Mouse (Mus musculus): ENCODE data around the gene Bloc1s5. TPM values are rescaled to one million over a fixed set of nuclear protein-coding genes. Genes with fewer than 3 reads are reported as not detected.
"Not testable (repeated sequence)": the region's sequence is repeated elsewhere in the genome, so short reads cannot be mapped to it uniquely, and the experiment has no call there.

Gene Bloc1s5
- polyA plus RNA-seq, 1 experiment from 2014 or later = 10.5 TPM

DNA sequence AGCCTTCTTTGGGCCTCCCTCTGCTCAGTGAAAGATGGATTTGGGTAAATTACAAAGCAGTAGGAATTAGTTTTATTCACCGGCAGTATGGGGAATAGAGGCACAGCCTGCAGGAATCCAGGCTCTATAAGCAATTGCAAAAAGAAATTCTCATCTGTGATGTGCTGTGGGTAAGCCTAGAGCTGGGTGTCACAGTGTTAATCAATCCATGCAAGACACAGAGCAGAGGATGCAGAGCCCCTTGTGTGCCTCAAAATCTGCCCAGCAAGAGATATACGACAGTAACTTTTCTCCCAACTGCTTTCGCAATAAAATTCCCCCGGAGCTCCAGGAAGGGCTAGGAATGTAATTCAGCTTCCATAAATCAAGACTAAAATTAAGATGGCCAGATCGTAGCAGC is 6.5 kb upstream of the Bloc1s5 start:
- H3K4me2 ChIP-seq = no peak overlapping the region
- H3K27me3 ChIP-seq = no peaks in the 10 kb centered on the region
- no peak for ATAC-seq (ENCODE audit: insufficient read depth)
- no peaks in the 10 kb centered on the region for H3K4me1 ChIP-seq (replicated peaks)
- H3K36me3 ChIP-seq (replicated peaks) = peaks cover 37% of the 10 kb centered on the region
- 82% methylated on average over 5 of the region's 5 CpGs for WGBS (ENCODE audit: insufficient replicate concordance)
- no peak overlapping the region for H3K27ac ChIP-seq (replicated peaks)
- H3K9ac ChIP-seq = no peak overlapping the region
- no peak overlapping the region for H3K4me3 ChIP-seq (replicated peaks)
- H3K9me3 ChIP-seq (replicated peaks) = no peaks in the 10 kb centered on the region

DNA sequence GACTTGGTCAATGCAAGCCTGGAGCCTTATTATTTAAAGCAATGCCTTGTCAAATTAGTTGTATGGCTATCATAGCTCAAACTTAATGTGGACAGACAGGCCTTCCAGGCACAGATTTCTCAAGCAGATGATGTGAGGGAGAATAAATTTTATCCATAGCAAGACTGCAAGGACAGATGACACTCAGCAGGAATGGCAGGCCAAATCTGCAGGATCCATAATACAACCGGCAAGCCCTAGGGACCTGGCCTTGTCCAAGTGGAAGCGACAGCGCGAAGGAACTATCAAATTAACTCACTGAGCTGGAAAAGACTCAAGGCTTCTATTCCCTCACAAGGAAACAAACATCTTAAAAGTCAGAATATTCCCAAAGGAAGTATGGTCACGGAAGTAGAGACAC is 6.1 kb upstream of the Bloc1s5 start:
- Histone ChIP-seq H3K9me3 (replicated peaks) (no peaks in the 10 kb centered on the region), H3K27me3 (no peaks in the 10 kb centered on the region), H3K4me2 (no peak overlapping the region), H3K9ac (no peak overlapping the region), H3K36me3 (replicated peaks) (peaks cover 34% of the 10 kb centered on the region), H3K27ac (replicated peaks) (no peak overlapping the region), H3K4me3 (replicated peaks) (no peak overlapping the region), H3K4me1 (replicated peaks) (no peaks in the 10 kb centered on the region)
- 91% methylated on average over 5 of the region's 5 CpGs for WGBS (ENCODE audit: insufficient replicate concordance)
- ATAC-seq (ENCODE audit: insufficient read depth) = no peak

- Histone ChIP-seq H3K9ac (no peak overlapping the region), H3K9me3 (replicated peaks) (no peaks in the 10 kb centered on the region), H3K4me3 (replicated peaks) (no peak overlapping the region), H3K4me1 (replicated peaks) (peaks cover 14% of the 10 kb centered on the region), H3K27ac (replicated peaks) (no peak overlapping the region), H3K27me3 (no peaks in the 10 kb centered on the region), H3K4me2 (no peak overlapping the region), H3K36me3 (replicated peaks) (peaks cover 14% of the 10 kb centered on the region)
- ATAC-seq (ENCODE audit: insufficient read depth) = no peak
- 67% methylated on average over 11 of the region's 11 CpGs for WGBS (ENCODE audit: insufficient replicate concordance)
Measured at GRCm38 (mm10) chr13:38638694-38639093, 3.8 kb upstream of the Bloc1s5 start.

GRCm38 (mm10) chr13:38634256-38634799 is 581 bp downstream of the Bloc1s5 start:
- Histone ChIP-seq H3K27ac (replicated peaks) (peak overlapping the region; percentile 93), H3K4me2 (peak overlapping the region; percentile 80), H3K36me3 (replicated peaks) (peaks cover 6% of the 10 kb centered on the region), H3K4me3 (replicated peaks) (peak overlapping the region; percentile 78), H3K9ac (peak overlapping the region; percentile 67), H3K27me3 (no peaks in the 10 kb centered on the region), H3K4me1 (replicated peaks) (peaks cover 43% of the 10 kb centered on the region), H3K9me3 (replicated peaks) (no peaks in the 10 kb centered on the region)
- under 1% methylated on average over 19 of the region's 19 CpGs for WGBS (ENCODE audit: insufficient replicate concordance)
- ATAC-seq (ENCODE audit: insufficient read depth) = peak; percentile 44

DNA sequence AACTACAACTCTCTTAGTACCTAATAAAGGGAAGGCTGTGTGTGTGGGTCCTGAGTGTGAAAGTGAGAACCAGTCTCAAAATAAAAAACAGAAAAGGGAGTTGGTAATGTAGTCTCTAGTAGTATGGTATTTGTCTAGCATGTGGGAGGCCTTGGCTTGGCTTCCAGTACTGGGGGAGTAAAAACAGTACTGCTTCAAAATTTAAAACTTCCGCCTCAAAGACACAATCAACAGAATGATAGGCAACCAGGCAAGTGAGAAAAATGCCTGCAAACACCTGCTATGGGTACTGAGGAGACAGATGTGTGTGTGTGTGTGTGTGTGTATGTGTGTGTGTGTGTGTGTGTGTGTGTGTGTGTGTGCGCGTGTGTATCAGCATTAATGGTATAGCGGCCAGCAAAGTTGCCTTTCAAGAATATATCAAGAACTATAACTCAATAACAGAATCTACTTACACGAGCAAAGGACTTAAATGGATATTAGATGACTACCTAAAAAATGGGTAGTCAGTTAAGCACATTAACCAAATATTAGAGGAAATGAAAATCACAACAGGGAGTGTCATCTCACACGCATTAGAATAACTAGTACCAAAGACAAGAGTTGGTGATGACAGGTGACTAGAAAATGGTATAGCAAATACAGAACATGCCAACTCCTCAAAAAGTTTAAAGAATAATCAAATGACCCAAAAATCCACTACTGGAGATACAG is 1.5 kb downstream of the Bloc1s5 start:
- no peak for ATAC-seq (ENCODE audit: insufficient read depth)
- peak overlapping the region; percentile 93 for H3K27ac ChIP-seq (replicated peaks)
- peak overlapping the region; percentile 80 for H3K4me2 ChIP-seq
- 62% methylated on average over 6 of the region's 6 CpGs for WGBS (ENCODE audit: insufficient replicate concordance)
- no peaks in the 10 kb centered on the region for H3K27me3 ChIP-seq
- peaks cover 43% of the 10 kb centered on the region for H3K4me1 ChIP-seq (replicated peaks)
- no peaks in the 10 kb centered on the region for H3K9me3 ChIP-seq (replicated peaks)
- peak overlapping the region; percentile 67 for H3K9ac ChIP-seq
- H3K36me3 ChIP-seq (replicated peaks) = peaks cover 13% of the 10 kb centered on the region
- peak overlapping the region; percentile 78 for H3K4me3 ChIP-seq (replicated peaks)

GRCm38 (mm10) chr13:38632556-38632955 is 2.4 kb downstream of the Bloc1s5 start:
- ATAC-seq (ENCODE audit: insufficient read depth) = peak; percentile 59
- WGBS (ENCODE audit: insufficient replicate concordance) = 28% methylated on average over 6 of the region's 6 CpGs
- Histone ChIP-seq H3K27me3 (no peaks in the 10 kb centered on the region), H3K36me3 (replicated peaks) (peaks cover 13% of the 10 kb centered on the region), H3K27ac (replicated peaks) (peak overlapping the region; percentile 79), H3K9me3 (replicated peaks) (no peaks in the 10 kb centered on the region), H3K4me3 (replicated peaks) (no peak overlapping the region), H3K4me2 (peak overlapping the region; percentile 32), H3K4me1 (replicated peaks) (peaks cover 43% of the 10 kb centered on the region), H3K9ac (no peak overlapping the region)

DNA sequence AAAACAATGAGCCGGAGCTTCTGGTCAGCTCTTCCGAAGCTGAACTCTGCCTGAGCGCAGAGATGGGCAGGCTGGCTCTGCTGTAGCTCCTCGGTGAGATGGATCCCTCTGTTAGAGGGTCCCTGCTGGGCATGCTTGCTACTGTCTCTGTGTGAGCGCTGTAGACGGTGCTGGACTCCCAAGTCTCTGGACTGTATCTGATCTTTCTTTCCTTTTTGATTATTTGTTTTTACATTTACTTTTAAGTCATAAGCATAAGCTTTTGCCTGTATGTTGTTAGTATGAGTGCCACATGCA is 8.7 kb downstream of the Bloc1s5 start:
- Histone ChIP-seq H3K27ac (replicated peaks) (no peak overlapping the region), H3K36me3 (replicated peaks) (peaks cover 19% of the 10 kb centered on the region), H3K4me1 (replicated peaks) (peaks cover 30% of the 10 kb centered on the region), H3K9ac (0 out of 2 replicates have a peak overlapping the region, but pooled peaks have one; percentile 21), H3K9me3 (replicated peaks) (no peaks in the 10 kb centered on the region), H3K4me2 (no peak overlapping the region), H3K4me3 (replicated peaks) (no peak overlapping the region), H3K27me3 (no peaks in the 10 kb centered on the region)
- 48% methylated on average over 6 of the region's 6 CpGs for WGBS (ENCODE audit: insufficient replicate concordance)
- no peak for ATAC-seq (ENCODE audit: insufficient read depth)

DNA sequence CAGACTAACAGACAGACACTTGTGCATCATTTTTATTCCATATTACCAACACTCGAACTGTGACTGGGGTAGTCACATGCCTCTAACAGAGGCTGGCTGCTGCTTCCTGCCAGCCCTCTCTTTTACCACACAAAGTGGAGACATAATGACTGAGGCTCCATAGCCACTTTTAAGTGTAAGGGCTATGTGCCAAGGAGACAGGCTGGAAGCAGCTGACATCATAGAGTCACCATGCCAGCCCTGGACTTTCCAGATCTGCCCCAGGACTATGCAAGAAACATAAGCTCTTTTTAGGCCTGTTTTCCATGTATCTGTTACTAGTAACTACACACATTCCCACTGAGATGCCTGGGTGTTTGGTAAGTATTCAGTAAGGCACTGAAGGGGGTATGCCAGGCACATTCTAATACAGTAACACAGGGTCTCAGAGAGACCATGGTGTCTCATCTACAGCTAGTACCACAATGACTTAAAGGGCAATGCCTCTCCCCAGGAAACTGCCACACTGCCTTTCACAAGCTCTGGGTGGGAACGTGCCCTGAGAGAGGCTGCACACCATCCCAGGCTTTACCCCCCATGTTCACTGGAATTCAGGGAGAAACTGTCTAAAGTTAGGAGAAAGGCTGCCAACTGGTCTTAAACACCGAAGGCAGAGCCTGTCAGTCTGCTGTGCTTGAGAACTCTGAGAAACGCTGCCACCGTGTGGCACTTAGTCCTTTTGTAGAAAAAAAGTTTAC is 9.2 kb downstream of the Bloc1s5 start:
- Histone ChIP-seq H3K9me3 (replicated peaks) (no peaks in the 10 kb centered on the region), H3K4me1 (replicated peaks) (peaks cover 26% of the 10 kb centered on the region), H3K4me3 (replicated peaks) (no peak overlapping the region), H3K36me3 (replicated peaks) (peaks cover 21% of the 10 kb centered on the region), H3K27me3 (no peaks in the 10 kb centered on the region), H3K27ac (replicated peaks) (no peak overlapping the region), H3K9ac (0 out of 2 replicates have a peak overlapping the region, but pooled peaks have one; percentile 21), H3K4me2 (no peak overlapping the region)
- no peak for ATAC-seq (ENCODE audit: insufficient read depth)
- WGBS (ENCODE audit: insufficient replicate concordance) = 30% methylated on average over 5 of the region's 5 CpGs

- Histone ChIP-seq H3K4me1 (replicated peaks) (peaks cover 22% of the 10 kb centered on the region), H3K27me3 (no peaks in the 10 kb centered on the region), H3K9ac (no peak overlapping the region), H3K4me2 (no peak overlapping the region), H3K27ac (replicated peaks) (no peak overlapping the region), H3K9me3 (replicated peaks) (no peaks in the 10 kb centered on the region), H3K36me3 (replicated peaks) (0 out of 2 replicates have a peak, but pooled peaks cover 14% of the 10 kb centered on the region), H3K4me3 (replicated peaks) (no peak overlapping the region)
- ATAC-seq (ENCODE audit: insufficient read depth) = no peak
- WGBS (ENCODE audit: insufficient replicate concordance) = 75% methylated on average over 8 of the region's 8 CpGs
Measured at GRCm38 (mm10) chr13:38624292-38624902, 10.5 kb downstream of the Bloc1s5 start.

- Histone ChIP-seq H3K27me3 (no peaks in the 10 kb centered on the region), H3K36me3 (replicated peaks) (0 out of 2 replicates have a peak, but pooled peaks cover 8% of the 10 kb centered on the region), H3K4me2 (no peak overlapping the region), H3K4me3 (replicated peaks) (no peak overlapping the region), H3K9ac (no peak overlapping the region), H3K4me1 (replicated peaks) (peaks cover 22% of the 10 kb centered on the region), H3K9me3 (replicated peaks) (no peaks in the 10 kb centered on the region), H3K27ac (replicated peaks) (0 out of 2 replicates have a peak overlapping the region, but pooled peaks have one; percentile 16)
- WGBS (ENCODE audit: insufficient replicate concordance) = 68% methylated on average over 5 of the region's 5 CpGs
- ATAC-seq (ENCODE audit: insufficient read depth) = no peak
Measured at GRCm38 (mm10) chr13:38623296-38623695, 11.6 kb downstream of the Bloc1s5 start.

- H3K36me3 ChIP-seq (replicated peaks); H3K27me3 ChIP-seq; H3K27ac ChIP-seq (replicated peaks); ATAC-seq (ENCODE audit: insufficient read depth); H3K4me2 ChIP-seq; H3K9ac ChIP-seq; H3K9me3 ChIP-seq (replicated peaks); H3K4me3 ChIP-seq (replicated peaks): not testable (repeated sequence)
- H3K4me1 ChIP-seq (replicated peaks) = peaks cover 44% of the 10 kb centered on the region
- 72% methylated on average over 4 of the region's 4 CpGs for WGBS (ENCODE audit: insufficient replicate concordance)
Measured at GRCm38 (mm10) chr13:38618001-38618630, 16.8 kb downstream of the Bloc1s5 start.

Measured in liver, embryonic 15.5 days (tissue).